Mouse (Mus musculus) brown adipose tissue, adult 24 weeks (tissue): ENCODE measurements around the gene Phlpp1. TPM values are rescaled to one million over a fixed set of nuclear protein-coding genes. Genes with fewer than 3 reads are reported as not detected.

Source experiments
- H3K27ac ChIP-seq: fragments of 200-500 bp; replicated peaks from 2 replicates; pipeline ENCODE4 v1.5.1; 2012; ENCODE audit warnings: low read depth, mild to moderate bottlenecking, low read length
- H3K4me1 ChIP-seq: fragments of 200-500 bp; 2 replicates; pipeline ENCODE4 v1.6.1; 2012; ENCODE audit warnings: low read length, mixed read lengths; ENCODE audit not compliant: control insufficient read depth, insufficient read depth, insufficient read length
- H3K4me3 ChIP-seq: fragments of 200-500 bp; 2 replicates; pipeline ENCODE4 v1.5.1; 2012; ENCODE audit warnings: low read depth, mild to moderate bottlenecking, low read length, moderate library complexity; ENCODE audit not compliant: insufficient read depth
- polyA plus RNA-seq: library from polyadenylated mRNA; stranded (reverse); fragments of >200 nt; gene quantifications from 2 replicates; pipeline ENCODE4 v1.2.4, GENCODE M21; 2012; ENCODE audit not compliant: missing spikeins, insufficient read depth, insufficient read length

Gene Phlpp1
- polyA plus RNA-seq, 1 experiment = 7.5 TPM

- H3K4me1 ChIP-seq = peaks cover 7% of the 10 kb centered on the region; the same call in 1 of the 2 replicates
- no peak overlapping the region for H3K4me3 ChIP-seq
- H3K27ac ChIP-seq = no peak overlapping the region
Observed at GRCm38 (mm10) chr1:106410858-106411257, 239.3 kb downstream of the Phlpp1 start.

DNA sequence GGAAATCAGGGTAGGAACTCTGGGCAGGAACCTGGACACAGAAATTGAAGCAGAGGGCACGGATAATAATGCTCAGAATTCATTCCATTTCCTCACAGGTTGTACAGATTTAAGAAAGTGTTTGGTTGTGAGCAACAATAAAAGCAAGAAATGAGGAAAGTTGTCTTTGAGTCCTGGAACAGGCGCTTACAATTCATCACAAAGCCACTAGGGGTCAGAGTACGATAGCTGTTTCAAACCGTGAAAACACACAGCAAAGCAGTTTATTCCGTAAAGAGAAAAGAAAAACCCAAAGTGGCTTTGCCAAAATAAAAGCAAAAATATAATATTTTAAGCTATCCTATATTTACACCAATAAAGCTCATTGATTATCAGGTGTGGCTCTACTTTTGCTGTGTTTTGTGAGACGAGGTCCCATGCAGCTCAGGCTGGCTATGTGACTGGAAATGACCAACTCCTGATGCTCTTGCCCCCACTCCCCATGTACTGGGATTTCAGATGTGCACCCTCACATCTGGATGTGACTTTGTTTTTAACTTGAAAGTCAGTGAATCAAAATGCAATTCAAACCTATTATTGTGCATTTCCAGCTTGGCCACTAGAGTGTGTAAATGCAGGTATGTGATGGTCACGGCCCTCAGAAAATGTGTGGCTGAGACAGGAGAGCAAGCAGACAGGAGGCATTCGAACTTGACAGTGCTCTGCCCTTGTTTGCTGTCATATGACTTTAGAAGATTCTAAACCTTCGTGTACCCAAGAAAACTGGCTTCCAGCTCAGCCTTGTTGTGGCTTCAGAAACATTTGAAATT lies 253.8 kb downstream of the Phlpp1 start:
- H3K4me3 ChIP-seq = no peak overlapping the region

DNA sequence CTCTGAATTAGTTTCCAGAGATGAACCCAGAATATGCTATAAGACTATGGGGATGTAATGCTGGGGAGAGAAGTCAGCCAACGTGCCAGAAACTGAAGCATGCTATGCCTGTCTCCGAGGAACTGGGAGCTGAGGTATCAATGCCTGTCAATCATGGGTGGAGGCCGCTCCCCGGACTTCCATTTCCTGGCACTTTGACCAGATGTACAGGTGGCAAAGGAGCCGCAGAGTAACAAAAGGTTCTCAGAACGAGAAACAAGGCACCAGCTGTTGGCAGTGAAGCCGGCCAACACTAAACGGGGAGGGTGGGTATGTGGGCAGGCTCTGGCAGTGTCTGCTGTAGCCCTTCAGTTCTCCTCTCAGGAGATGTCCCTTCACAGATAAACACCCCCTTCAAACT lies 256.6 kb downstream of the Phlpp1 start:
- Histone ChIP-seq H3K4me3 (no peak overlapping the region), H3K27ac (no peak overlapping the region), H3K4me1 (no peaks in the 10 kb centered on the region)

More for the DNA sequence above, 253.8 kb downstream of the Phlpp1 start:
- Histone ChIP-seq H3K27ac (no peak overlapping the region), H3K4me1 (no peaks in the 10 kb centered on the region)

GRCm38 (mm10) chr1:106428580-106428979 lies 257.0 kb downstream of the Phlpp1 start:
- no peak overlapping the region for H3K27ac ChIP-seq
- no peak overlapping the region for H3K4me3 ChIP-seq
- H3K4me1 ChIP-seq = no peaks in the 10 kb centered on the region

- H3K27ac ChIP-seq = no peak overlapping the region
Observed at GRCm38 (mm10) chr1:106433580-106433979, 262.0 kb downstream of the Phlpp1 start.

More at GRCm38 (mm10) chr1:106433580-106433979, 262.0 kb downstream of the Phlpp1 start:
- H3K4me3 ChIP-seq = no peak overlapping the region
- no peaks in the 10 kb centered on the region for H3K4me1 ChIP-seq

Other genes with a start within 250 kb of the Phlpp1 start
- 10.2 and 12.1 TPM in 2 replicates for gene Zcchc2, start 181.3 kb upstream of the Phlpp1 start, polyA plus RNA-seq